Mouse (Mus musculus) frontal cortex, postnatal 25 days (tissue): ENCODE results near the gene Bmt2.

Experiments
- DNase-seq, 2 experiments: peaks; one replicate each; pipeline ENCODE4 v3.0.0; 2022; ENCODE audit warnings: low spot score in 2 of 2

Bmt2 gene

GRCm38 (mm10) chr6:13617110-13617509 is 60.7 kb downstream of the Bmt2 start:
- no peak for DNase-seq

DNA sequence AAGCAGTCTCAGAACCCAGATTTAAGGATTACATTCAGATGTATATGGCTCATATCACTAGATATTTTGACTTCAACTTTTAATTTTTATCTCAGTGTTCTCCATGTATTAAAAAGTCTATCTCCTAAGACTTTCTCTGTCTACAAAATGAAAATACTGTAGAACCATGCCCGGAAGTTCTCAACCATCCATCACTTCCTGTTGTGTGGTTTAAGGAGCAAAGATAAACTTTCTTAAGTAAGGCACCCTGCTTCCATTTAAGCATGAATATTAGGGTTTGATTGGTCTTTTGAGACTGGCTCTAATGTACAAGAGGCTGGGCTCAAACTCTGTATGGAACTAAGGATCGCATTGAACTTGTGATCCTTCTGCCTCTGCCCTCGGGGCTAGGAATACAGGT is 63.2 kb downstream of the Bmt2 start:
- no peak for DNase-seq

DNA sequence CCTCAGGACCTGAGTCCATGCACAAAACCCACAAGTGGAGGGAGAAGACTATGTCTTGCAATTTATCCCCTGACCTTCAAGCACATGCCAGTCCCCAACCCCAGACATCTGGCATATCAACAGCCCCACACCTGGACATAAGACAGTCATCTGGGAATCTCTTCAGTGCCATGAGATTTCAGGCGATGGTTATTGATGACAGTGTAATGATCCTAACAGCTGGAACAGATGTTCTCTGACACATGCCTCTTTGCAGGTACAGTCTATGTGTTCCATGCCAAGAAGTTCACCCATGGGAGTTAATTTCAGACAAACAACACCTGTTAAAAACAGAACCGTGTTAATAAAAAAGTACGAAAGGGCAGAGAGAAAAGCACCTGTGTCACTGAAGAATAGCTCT is 64.1 kb downstream of the Bmt2 start:
- no peak for DNase-seq

GRCm38 (mm10) chr6:13610869-13611268 is 66.9 kb downstream of the Bmt2 start:
- no peak for DNase-seq

DNA sequence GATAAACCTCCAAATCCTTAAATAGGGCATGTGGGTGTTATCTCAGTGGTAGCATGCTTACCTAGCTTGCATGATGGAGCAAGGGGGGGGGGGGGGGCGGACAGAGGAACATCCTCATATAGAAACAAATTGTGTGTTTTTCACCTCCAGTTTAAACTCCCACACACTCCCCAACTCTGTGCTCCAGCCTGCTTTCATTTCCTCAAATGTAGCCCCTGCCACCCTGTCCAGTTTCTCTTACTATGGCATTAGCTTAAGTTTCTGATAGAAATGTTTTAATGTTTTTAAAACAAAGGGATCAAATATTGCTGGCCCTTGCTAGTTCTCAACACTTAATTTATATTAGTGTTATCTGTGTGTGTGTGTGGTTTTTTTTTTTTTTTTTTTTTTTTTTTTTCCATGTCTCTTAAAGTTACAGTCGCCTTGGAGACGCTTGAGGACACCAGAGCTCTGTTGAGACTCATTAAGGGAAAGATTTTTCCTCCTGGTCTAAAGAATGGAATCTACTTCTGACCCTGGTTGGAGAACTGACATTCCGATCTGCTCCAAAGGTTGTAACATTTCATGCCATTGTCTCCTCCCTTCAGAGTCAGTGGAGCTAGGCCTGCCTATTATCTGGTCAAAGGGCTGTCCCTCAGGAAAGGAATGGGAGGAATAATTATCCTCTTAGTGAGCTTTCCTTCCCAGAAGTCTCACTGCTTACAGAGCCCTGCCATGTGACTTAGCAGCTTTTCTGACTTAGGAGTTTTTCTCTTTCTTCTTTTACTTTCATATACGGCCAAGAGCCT is 68.2 kb downstream of the Bmt2 start:
- no peak for DNase-seq

GRCm38 (mm10) chr6:13607621-13608493 is 69.9 kb downstream of the Bmt2 start, which contains the start of gene Tmem168:
Gene Tmem168 (minus strand): TSS chr6:13608100.
- DNase-seq: peak; percentile 94 to 95

GRCm38 (mm10) chr6:13606921-13607620 is 70.7 kb downstream of the Bmt2 start:
- DNase-seq: peak; percentile 9 to 12

GRCm38 (mm10) chr6:13606394-13606793 is 71.4 kb downstream of the Bmt2 start:
- DNase-seq: no peak

DNA sequence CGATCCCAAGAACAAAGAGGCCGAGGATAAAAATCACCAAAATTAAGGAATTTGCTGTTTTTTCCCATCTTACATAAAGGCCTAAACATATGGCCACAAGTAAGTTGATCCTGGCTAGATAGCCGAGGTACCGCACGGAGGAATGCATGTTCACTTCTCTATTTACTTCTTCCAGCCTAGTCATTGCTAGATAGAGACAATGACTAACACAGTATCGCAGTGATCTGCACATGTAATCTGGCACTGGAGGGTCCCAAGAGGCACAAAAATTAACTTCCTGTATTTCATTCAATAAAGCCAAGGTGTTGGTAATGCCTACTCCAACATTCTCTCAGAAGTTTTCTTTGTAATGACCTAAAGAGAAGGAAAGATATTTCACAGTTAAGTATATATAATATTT is 74.6 kb downstream of the Bmt2 start:
- no peak for DNase-seq

GRCm38 (mm10) chr6:13601587-13601986 is 76.2 kb downstream of the Bmt2 start:
- peak; percentile 10 to 36 for DNase-seq

DNA sequence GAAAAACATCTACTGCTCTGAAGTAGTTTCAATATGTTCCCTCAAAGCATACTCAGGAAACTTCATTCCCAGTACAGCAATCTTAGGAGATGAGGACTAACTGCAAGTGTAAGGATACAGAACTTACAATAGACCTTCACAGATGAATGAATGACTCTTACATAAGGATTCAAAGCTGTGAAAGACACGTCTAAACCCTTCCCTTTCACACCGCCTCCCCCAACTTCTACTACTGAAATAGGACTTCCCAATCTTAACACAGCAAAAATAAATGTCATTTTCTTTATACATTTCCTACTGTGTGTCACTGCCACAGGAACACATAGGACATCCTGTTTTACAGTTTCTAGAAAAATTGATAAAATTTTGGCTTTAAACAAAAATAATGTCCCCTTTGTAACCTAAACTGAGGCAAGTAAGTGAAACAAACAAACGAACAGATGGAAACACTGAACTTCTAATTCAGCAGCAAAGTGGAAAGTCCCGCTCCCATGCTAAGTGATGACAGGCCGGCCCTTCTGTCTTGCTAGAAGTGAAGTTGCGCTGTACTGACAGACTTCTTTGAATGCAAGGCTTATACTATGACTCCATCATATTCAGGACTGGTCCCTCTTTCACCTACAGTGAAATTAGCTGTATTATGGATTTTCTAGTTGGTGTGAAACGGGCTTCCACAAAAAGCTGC is 79.4 kb downstream of the Bmt2 start:
- DNase-seq: no peak

- no peak for DNase-seq
Measured at GRCm38 (mm10) chr6:13592729-13593345, 84.9 kb downstream of the Bmt2 start.

DNA sequence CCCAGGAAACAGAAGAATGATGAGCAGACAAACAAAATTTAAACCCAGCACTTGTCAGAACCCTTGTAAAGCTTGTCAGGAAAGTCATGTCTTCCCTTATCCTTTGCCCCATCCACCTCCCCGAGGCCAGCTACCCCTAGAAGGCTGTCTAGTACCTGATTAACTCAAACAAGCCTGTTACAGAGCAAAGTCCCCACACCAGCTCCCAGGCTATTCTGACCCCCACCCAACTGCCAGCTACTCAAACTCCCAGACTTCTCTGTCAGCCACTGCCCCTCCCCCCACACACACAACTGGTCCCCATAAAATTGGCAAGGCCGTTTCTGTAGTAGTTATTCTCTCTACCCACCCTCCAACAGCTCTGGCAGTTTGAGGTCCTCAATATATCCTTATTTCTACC is 91.2 kb downstream of the Bmt2 start:
- no peak for DNase-seq

DNA sequence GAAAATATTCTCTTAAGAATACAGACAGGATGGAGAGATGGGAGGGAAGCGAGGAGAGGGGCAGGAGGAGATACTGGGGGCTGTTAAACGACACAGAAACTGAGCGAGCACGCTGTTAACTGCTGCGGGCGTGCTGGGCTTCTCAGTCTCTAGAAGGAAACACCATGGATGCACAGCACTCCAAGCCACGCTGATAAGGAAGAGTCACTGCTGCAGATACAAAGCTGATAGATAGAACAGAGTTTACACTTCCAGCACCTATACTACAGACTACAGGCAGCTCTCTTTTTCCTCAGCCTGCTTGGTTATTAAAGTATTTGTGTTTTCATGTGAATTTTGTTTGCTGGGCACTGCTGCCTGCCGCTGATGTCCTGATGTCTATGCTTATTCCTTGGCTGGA is 91.6 kb downstream of the Bmt2 start:
- no peak for DNase-seq

DNA sequence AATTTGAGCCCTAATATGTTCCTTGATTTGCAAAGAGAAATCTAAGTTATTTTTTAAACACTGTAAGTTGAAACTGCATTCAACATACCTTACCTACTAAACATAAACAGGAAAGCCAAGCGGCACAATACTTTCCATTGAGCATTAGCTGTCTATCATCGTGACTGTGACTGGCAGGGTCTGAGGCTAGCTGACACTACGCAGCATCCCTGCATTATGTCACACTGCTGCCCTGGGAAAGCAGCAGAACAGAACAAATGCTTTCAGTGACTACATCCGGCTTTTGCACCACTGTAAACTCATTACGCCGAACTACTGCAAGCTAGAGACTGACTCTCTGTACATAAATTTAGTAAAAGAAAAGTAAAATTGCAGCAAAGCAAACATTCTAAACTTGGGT is 93.0 kb downstream of the Bmt2 start:
- no peak for DNase-seq

GRCm38 (mm10) chr6:13582075-13582474 is 95.7 kb downstream of the Bmt2 start:
- DNase-seq: no peak
